Mouse (Mus musculus) limb, embryonic 13.5 days (tissue): ENCODE results near the gene Tuba4a. TPM values are rescaled to one million over a fixed set of nuclear protein-coding genes. Genes with fewer than 3 reads are reported as not detected.

Experiments
- ATAC-seq: fragments of 200-750 bp; cut with Nextera tagmentation; 2 replicates; pipeline ENCODE4 v1.8.0; 2017; ENCODE audit warnings: low read depth, moderate number of reproducible peaks, moderate TSS enrichment; ENCODE audit not compliant: low FRiP score
- H3K27ac ChIP-seq: fragments of 300-500 bp; sonication (generic); 2 replicates; pipeline ENCODE4 v1.5.1; 2015; ENCODE audit warnings: inconsistent platforms, mild to moderate bottlenecking, moderate library complexity
- H3K27me3 ChIP-seq: fragments of 300-500 bp; sonication (generic); 2 replicates; pipeline ENCODE4 v1.6.1; 2015; ENCODE audit warnings: mild to moderate bottlenecking, inconsistent platforms
- H3K36me3 ChIP-seq: fragments of 300-500 bp; sonication (generic); 2 replicates; pipeline ENCODE4 v1.6.1; 2015; ENCODE audit warnings: inconsistent platforms, mild to moderate bottlenecking, moderate library complexity
- H3K4me1 ChIP-seq: fragments of 300-500 bp; sonication (generic); 2 replicates; pipeline ENCODE4 v1.6.1; 2015; ENCODE audit warnings: inconsistent platforms
- H3K4me2 ChIP-seq: fragments of 300-500 bp; sonication (generic); replicated peaks from 2 replicates; pipeline ENCODE4 v1.6.1; 2015; ENCODE audit warnings: inconsistent platforms, mild to moderate bottlenecking, moderate library complexity
- H3K4me3 ChIP-seq: fragments of 300-500 bp; sonication (generic); 2 replicates; pipeline ENCODE4 v1.5.1; 2015; ENCODE audit warnings: moderate library complexity, mild to moderate bottlenecking, inconsistent platforms
- H3K9ac ChIP-seq: fragments of 300-500 bp; sonication (generic); 2 replicates; pipeline ENCODE4 v1.6.1; 2015; ENCODE audit warnings: mild to moderate bottlenecking, inconsistent platforms
- H3K9me3 ChIP-seq: fragments of 300-500 bp; sonication (generic); 2 replicates; pipeline ENCODE4 v1.6.1; 2016; ENCODE audit warnings: inconsistent platforms
- WGBS: fragments of 180-500 bp; shearing (Covaris S2); methylation state at CpG from one replicate; pipeline ENCODE4 v1.1.7; 2015; 5-methylcytosine and 5-hydroxymethylcytosine counted together
- microRNA-seq: library from miRNA; unstranded; fragments of <30 nt; microRNA quantifications from one replicate; pipeline ENCODE4, GENCODE M21; 2016
- polyA plus RNA-seq: library from polyadenylated mRNA; unstranded; fragments of >200 nt; fragmentation: Nextera tagmentation; extraction: Ambion mirVana; gene quantifications from 2 replicates; pipeline ENCODE4 v1.2.1, GENCODE M21; 2015

The Tuba4a gene
- polyA plus RNA-seq, 1 experiment from 2014 or later: 22.7 TPM

GRCm38 (mm10) chr1:75168472-75169464 is 50.9 kb downstream of the Tuba4a start, which contains the start of gene Zfand2b:
Gene Zfand2b (plus strand): TSS chr1:75168646.
- no peaks in the 10 kb centered on the region for H3K9me3 ChIP-seq
- H3K4me1 ChIP-seq: peaks cover 9% of the 10 kb centered on the region
- H3K4me3 ChIP-seq: peak within 1 kb of the TSS; percentile 70
- H3K27me3 ChIP-seq: no peaks in the 10 kb centered on the region
- peak within 1 kb of the TSS; percentile 80 for H3K4me2 ChIP-seq
- peaks cover 41% of the 10 kb centered on the region for H3K36me3 ChIP-seq
- under 1% methylated on average over 57 of the region's 59 CpGs for WGBS
- peak; percentile 98 for ATAC-seq
- H3K27ac ChIP-seq: peak within 1 kb of the TSS; percentile 86
- peak within 1 kb of the TSS; percentile 70 for H3K9ac ChIP-seq

GRCm38 (mm10) chr1:75168093-75168471 is 51.6 kb downstream of the Tuba4a start:
- Histone ChIP-seq H3K27me3 (no peaks in the 10 kb centered on the region), H3K4me3 (peak overlapping the region; percentile 70), H3K36me3 (peaks cover 34% of the 10 kb centered on the region), H3K9ac (peak overlapping the region; percentile 70), H3K9me3 (no peaks in the 10 kb centered on the region), H3K4me1 (peaks cover 9% of the 10 kb centered on the region), H3K4me2 (peak overlapping the region; percentile 80), H3K27ac (peak overlapping the region; percentile 86; the same call in 1 of the 2 replicates)
- no peak; the same call in 1 of the 2 replicates for ATAC-seq
- 10% methylated on average over 7 of the region's 7 CpGs for WGBS

Small RNA genes within 50 kb of the gene (microRNA-seq; reads per million reads assigned to microRNA genes)
- gene Gm27943: not detected

Other genes with a start within 250 kb of the Tuba4a start
- 11.8 and 12.7 TPM in 2 replicates for gene Nhej1, start 94.7 kb downstream of the Tuba4a start, polyA plus RNA-seq
- 0.15 TPM in 2 replicates for gene Slc23a3, start 86.0 kb downstream of the Tuba4a start, polyA plus RNA-seq
- gene Cnppd1, start 77.2 kb downstream of the Tuba4a start, polyA plus RNA-seq: 47.7 and 49.4 TPM in 2 replicates
- gene Retreg2, start 77.1 kb downstream of the Tuba4a start, polyA plus RNA-seq: 36.4 and 38.3 TPM in 2 replicates
- gene Zfand2b, start 51.2 kb downstream of the Tuba4a start, polyA plus RNA-seq: 36.3 and 36.8 TPM in 2 replicates
- gene Abcb6, start 39.5 kb downstream of the Tuba4a start, polyA plus RNA-seq: 39.5 and 40.9 TPM in 2 replicates
- gene Ankzf1, start 27.7 kb downstream of the Tuba4a start, polyA plus RNA-seq: 28.0 and 28.9 TPM in 2 replicates
- 32.7 and 33.7 TPM in 2 replicates for gene Atg9a, start 27.7 kb downstream of the Tuba4a start, polyA plus RNA-seq
- 20.4 and 23.5 TPM in 2 replicates for gene Glb1l, start 9.1 kb downstream of the Tuba4a start, polyA plus RNA-seq
- 138 and 148 TPM in 2 replicates for gene Stk16, start 9.0 kb downstream of the Tuba4a start, polyA plus RNA-seq
- not detected in 2 replicates for gene A630095N17Rik, start 12.2 kb upstream of the Tuba4a start, polyA plus RNA-seq
- gene Dnajb2, start 16.5 kb upstream of the Tuba4a start, polyA plus RNA-seq: 41.9 and 45.4 TPM in 2 replicates
- gene Ptprn, start 44.6 kb upstream of the Tuba4a start, polyA plus RNA-seq: 0.23 and 0.24 TPM in 2 replicates
- not detected in 2 replicates for gene Resp18, start 58.5 kb upstream of the Tuba4a start, polyA plus RNA-seq
- gene Dnpep, start 98.1 kb upstream of the Tuba4a start, polyA plus RNA-seq: 116 and 117 TPM in 2 replicates
- gene Des, start 140.5 kb upstream of the Tuba4a start, polyA plus RNA-seq: 52.1 and 56.1 TPM in 2 replicates
- 20.7 and 21.3 TPM in 2 replicates for gene Speg, start 155.4 kb upstream of the Tuba4a start, polyA plus RNA-seq
- 70.1 and 71.8 TPM in 2 replicates for gene Gmppa, start 216.1 kb upstream of the Tuba4a start, polyA plus RNA-seq
- gene Asic4, start 230.6 kb upstream of the Tuba4a start, polyA plus RNA-seq: 0.65 and 0.80 TPM in 2 replicates